Mouse (Mus musculus): ENCODE data around the gene Bmp6. TPM values are rescaled to one million over a fixed set of nuclear protein-coding genes. Genes with fewer than 3 reads are reported as not detected.

Bmp6 gene
- polyA plus RNA-seq, 1 experiment from 2014 or later = 3.9 TPM

DNA sequence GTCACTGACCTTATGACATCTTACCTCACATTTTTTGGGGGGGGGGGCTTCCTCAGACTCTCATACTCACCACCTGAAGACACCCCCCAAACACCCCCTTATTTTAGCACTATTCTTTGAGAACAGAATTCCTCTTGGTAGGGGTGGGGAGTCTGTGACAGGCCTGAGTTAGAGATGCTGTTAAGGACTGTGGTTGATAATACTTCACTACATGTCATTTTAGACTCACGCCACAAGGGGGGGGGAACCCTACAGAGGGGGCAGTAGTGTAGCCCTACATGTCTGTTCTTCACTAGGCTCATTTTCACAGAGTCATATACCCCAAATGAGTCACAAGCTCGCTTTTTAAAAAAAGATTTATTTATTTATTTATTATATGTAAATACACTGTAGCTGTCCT is 1.7 kb upstream of the Bmp6 start:
- Histone ChIP-seq H3K27me3 (peaks cover 49% of the 10 kb centered on the region), H3K4me3 (no peak overlapping the region)
- ATAC-seq (ENCODE audit: insufficient number of reproducible peaks, insufficient read depth, low FRiP score, low TSS enrichment) = no peak

DNA sequence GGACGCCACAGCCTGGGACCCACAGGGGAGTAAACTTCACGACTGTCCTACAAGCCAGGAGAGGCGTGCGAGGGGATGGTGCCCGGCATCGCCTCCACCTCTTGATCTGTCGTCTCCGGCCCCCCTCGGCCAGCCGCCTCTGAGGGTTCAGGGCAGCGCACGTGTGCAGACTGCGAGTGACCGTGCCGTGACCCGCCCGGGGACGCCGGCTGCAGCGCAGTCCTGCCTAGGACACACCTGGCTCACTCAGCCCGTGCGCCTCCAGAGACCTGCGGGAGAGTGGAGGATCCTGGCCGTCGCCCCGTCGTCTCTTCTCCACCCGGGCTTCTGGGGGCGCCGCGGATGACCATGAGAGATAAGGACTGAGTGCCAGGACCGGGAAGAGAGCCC is 519 bp downstream of the Bmp6 start:
- ATAC-seq (ENCODE audit: insufficient number of reproducible peaks, insufficient read depth, low FRiP score, low TSS enrichment) = peak; percentile 53; the same call in 1 of the 2 replicates
- Histone ChIP-seq H3K4me3 (peak overlapping the region; percentile 45), H3K9ac (peak overlapping the region; percentile 48; the same call in 1 of the 2 replicates), H3K4me1 (peaks cover 23% of the 10 kb centered on the region), H3K4me2 (replicated peaks) (peak overlapping the region; percentile 74), H3K27ac (no peak overlapping the region), H3K9me3 (no peaks in the 10 kb centered on the region), H3K36me3 (no peaks in the 10 kb centered on the region), H3K27me3 (peaks cover 65% of the 10 kb centered on the region)
- under 1% methylated on average over 32 of the region's 32 CpGs for WGBS

More for the DNA sequence above, 1.7 kb upstream of the Bmp6 start:
- Histone ChIP-seq H3K9ac (no peak overlapping the region), H3K4me1 (peaks cover 23% of the 10 kb centered on the region), H3K27ac (no peak overlapping the region), H3K36me3 (no peaks in the 10 kb centered on the region), H3K9me3 (peaks cover 5% of the 10 kb centered on the region; the same call in 1 of the 2 replicates), H3K4me2 (replicated peaks) (no peak overlapping the region)
- 58% methylated on average over 2 of the region's 2 CpGs for WGBS

DNA sequence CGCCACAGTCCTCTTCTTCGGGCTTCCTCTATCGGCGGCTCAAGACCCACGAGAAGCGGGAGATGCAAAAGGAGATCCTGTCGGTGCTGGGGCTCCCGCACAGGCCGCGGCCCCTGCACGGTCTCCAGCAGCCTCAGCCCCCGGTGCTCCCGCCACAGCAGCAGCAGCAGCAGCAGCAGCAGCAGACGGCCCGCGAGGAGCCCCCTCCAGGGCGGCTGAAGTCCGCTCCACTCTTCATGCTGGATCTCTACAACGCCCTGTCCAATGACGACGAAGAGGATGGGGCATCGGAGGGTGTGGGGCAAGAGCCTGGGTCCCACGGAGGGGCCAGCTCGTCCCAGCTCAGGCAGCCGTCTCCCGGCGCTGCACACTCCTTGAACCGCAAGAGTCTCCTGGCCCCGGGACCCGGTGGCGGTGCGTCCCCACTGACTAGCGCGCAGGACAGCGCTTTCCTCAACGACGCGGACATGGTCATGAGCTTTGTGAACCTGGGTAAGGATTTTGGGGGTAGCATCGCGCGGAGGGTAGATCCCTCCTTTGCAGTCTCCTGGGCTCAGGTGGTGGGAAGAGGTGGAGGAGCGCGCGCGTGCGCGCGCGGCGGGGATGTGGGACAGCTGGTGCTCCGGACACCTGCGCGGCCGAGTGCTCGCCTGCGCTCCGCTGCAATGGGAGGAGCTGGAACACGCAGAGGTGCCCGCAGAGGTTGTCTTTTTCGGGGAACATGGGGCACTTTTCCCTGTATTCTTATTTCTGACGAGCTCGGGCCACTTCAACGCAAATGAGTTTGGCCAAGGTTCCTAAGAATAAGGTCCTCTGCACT is 1.4 kb downstream of the Bmp6 start:
- peak overlapping the region; percentile 74 for H3K4me2 ChIP-seq (replicated peaks)
- WGBS = under 1% methylated on average over 62 of the region's 63 CpGs
- no peak overlapping the region for H3K27ac ChIP-seq
- peaks cover 65% of the 10 kb centered on the region for H3K27me3 ChIP-seq
- H3K9ac ChIP-seq = peak overlapping the region; percentile 48
- H3K9me3 ChIP-seq = no peaks in the 10 kb centered on the region
- H3K4me1 ChIP-seq = peaks cover 23% of the 10 kb centered on the region
- no peaks in the 10 kb centered on the region for H3K36me3 ChIP-seq
- ATAC-seq (ENCODE audit: insufficient number of reproducible peaks, insufficient read depth, low FRiP score, low TSS enrichment) = no peak
- peak overlapping the region; percentile 45 for H3K4me3 ChIP-seq

DNA sequence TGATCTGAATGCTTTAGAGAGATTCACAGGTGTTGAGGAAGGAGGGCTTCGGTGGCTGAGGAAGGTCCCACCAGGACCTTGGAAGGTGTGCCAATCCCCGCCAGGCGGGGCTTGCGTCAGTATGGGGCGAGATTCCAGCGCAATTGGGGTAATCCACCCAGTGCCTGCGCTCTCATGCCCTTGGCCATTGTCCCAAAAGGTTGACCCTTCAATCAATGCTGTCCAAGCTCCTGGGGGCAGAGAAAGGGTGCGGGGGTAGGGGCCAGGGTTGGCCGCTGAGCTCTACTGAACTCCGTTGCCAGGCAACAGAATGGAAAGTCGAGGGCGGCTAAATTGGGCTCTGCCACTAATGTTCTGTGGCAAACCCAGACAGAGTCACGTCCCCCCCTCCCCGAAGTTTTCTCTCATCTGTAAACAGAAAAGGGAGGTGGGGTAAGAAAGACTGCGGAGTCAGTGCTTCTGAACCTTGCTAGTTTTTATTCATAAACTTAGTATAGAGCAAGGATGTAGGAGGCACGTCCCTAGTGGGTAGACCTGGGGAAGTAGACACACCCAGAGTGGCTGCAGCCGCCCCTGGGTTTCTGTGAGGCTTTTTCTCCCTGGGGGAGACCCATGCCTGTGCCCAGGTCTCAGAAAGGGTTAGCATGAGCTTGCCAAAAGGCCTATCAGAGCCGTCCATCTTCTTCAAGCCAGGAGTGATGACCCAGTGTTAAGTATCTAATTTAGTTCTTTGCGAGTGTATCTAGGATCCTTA is 2.3 kb downstream of the Bmp6 start:
- Histone ChIP-seq H3K27me3 (peaks cover 65% of the 10 kb centered on the region), H3K36me3 (no peaks in the 10 kb centered on the region), H3K9me3 (no peaks in the 10 kb centered on the region), H3K9ac (0 out of 2 replicates have a peak overlapping the region, but pooled peaks have one; percentile 48), H3K4me2 (replicated peaks) (peak overlapping the region; percentile 74), H3K4me3 (peak overlapping the region; percentile 45), H3K4me1 (peaks cover 27% of the 10 kb centered on the region), H3K27ac (no peak overlapping the region)
- ATAC-seq (ENCODE audit: insufficient number of reproducible peaks, insufficient read depth, low FRiP score, low TSS enrichment) = no peak
- 6% methylated on average over 19 of the region's 19 CpGs for WGBS

DNA sequence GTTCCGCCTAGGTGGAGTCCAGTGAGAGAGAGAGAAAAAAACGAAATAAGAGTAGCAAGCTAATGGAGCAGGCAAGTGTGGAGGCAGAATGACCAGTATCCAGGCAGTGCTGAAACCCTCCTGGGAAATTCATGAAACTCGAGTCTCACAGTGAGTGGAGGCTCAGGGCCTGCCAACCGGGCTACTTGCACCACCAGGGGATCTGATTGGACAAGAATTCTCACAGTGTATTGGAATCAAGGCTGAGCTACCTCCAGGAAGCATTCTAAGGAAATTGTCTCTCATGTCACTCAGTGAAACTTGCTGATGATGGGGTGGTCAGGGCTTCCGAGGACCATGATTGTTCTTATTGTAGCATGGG is 2.8 kb downstream of the Bmp6 start:
- Histone ChIP-seq H3K4me2 (replicated peaks) (peak overlapping the region; percentile 74), H3K4me3 (peak overlapping the region; percentile 45; the same call in 1 of the 2 replicates), H3K9me3 (no peaks in the 10 kb centered on the region), H3K27me3 (peaks cover 64% of the 10 kb centered on the region), H3K36me3 (no peaks in the 10 kb centered on the region), H3K4me1 (peaks cover 30% of the 10 kb centered on the region), H3K27ac (no peak overlapping the region), H3K9ac (no peak overlapping the region)
- 20% methylated on average over 5 of the region's 5 CpGs for WGBS
- no peak for ATAC-seq (ENCODE audit: insufficient number of reproducible peaks, insufficient read depth, low FRiP score, low TSS enrichment)

DNA sequence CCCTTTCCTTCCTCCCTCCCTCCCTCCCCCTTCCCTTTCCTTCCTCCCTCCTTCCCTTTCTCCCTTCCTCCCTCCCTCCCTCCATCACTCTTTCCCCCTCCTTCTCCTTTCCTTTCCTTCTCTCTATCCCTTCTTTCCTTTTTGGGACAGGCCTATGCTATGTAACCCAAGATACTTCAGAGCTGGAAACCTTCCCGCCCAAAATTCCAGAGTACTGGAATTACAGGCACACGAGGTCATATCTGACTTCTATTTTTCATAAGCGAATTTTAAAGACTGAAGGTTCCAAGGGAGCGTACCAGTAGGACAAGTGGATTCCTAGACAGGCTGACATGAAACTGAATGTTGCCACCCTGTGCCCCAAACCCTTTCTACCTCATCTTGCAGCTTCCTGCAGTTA is 4.1 kb downstream of the Bmp6 start:
- Histone ChIP-seq H3K9me3 (no peaks in the 10 kb centered on the region), H3K4me3 (no peak overlapping the region), H3K9ac (no peak overlapping the region), H3K27me3 (peaks cover 54% of the 10 kb centered on the region), H3K4me2 (replicated peaks) (no peak overlapping the region), H3K4me1 (peaks cover 30% of the 10 kb centered on the region), H3K36me3 (no peaks in the 10 kb centered on the region), H3K27ac (no peak overlapping the region)
- no peak for ATAC-seq (ENCODE audit: insufficient number of reproducible peaks, insufficient read depth, low FRiP score, low TSS enrichment)
- WGBS = 61% methylated on average over 4 of the region's 4 CpGs

DNA sequence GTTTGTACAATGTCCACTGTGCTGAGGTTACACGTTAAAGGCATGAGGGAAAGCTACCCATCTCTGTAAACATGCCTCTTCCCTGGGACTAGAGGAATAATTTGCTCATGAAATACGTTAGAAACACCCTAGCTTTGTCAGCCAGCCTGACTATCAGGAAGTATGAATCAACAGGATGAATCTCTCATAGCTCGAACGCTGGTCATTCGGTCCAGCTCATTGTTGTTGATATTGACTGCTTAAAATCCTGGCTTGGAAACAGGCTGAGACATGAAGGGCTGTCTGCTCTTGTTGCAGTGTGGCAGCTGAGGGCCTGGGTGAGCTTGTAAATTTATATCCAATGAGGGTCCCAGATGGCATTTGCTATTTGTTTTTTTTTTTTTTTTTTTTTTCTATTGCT is 4.9 kb downstream of the Bmp6 start:
- Histone ChIP-seq H3K4me1 (peaks cover 30% of the 10 kb centered on the region), H3K4me2 (replicated peaks) (no peak overlapping the region), H3K27me3 (peaks cover 48% of the 10 kb centered on the region), H3K9ac (no peak overlapping the region), H3K4me3 (no peak overlapping the region), H3K9me3 (no peaks in the 10 kb centered on the region), H3K36me3 (no peaks in the 10 kb centered on the region), H3K27ac (no peak overlapping the region)
- ATAC-seq (ENCODE audit: insufficient number of reproducible peaks, insufficient read depth, low FRiP score, low TSS enrichment) = no peak
- WGBS = 76% methylated on average over 5 of the region's 5 CpGs

DNA sequence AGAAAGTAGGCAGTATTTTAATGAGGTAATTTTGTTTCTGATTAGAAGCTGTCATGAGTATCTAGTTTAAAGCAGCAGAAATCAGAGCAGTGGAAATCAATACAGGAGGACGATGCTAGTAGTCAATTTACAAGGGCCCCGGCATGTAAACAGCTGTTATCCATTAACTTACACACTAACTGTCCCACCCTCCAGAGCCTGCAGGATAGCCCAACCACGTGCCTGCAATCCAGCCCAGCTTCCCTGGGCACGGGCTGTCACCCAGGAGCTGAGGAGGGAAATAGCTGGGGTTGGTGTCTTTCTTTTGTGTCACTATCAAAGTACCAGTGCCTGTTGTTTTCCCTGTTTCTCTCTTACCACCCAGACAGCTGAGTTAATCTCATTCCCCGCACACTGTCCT is 7.1 kb downstream of the Bmp6 start:
- Histone ChIP-seq H3K9ac (no peak overlapping the region), H3K4me1 (peaks cover 13% of the 10 kb centered on the region; the same call in 1 of the 2 replicates), H3K4me2 (replicated peaks) (no peak overlapping the region), H3K9me3 (no peaks in the 10 kb centered on the region), H3K4me3 (no peak overlapping the region), H3K27ac (no peak overlapping the region), H3K27me3 (peaks cover 28% of the 10 kb centered on the region), H3K36me3 (no peaks in the 10 kb centered on the region)
- WGBS = 12% methylated on average over 5 of the region's 5 CpGs
- no peak for ATAC-seq (ENCODE audit: insufficient number of reproducible peaks, insufficient read depth, low FRiP score, low TSS enrichment)

DNA sequence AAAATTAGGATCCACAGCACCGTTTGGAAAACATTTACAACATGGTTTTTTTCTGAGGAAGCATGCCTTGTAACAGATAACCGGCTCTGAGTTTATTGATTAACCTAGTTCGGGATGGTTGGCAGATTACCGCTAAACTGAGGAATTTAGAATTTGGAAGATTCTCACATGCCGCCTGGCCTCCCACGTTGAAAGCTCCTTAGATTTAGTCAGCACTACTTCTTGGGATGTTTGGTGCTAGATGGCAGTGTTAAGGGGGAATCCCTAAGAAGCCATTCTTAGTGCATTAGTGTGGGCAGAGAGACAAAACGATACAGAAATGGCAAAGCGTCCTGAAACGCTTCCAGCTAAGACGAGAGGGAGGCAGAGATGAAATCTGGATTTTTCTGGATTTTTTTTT is 8.1 kb downstream of the Bmp6 start:
- Histone ChIP-seq H3K9me3 (no peaks in the 10 kb centered on the region), H3K4me3 (no peak overlapping the region), H3K27me3 (peaks cover 18% of the 10 kb centered on the region), H3K4me2 (replicated peaks) (no peak overlapping the region), H3K9ac (no peak overlapping the region), H3K4me1 (0 out of 2 replicates have a peak, but pooled peaks cover 6% of the 10 kb centered on the region), H3K36me3 (no peaks in the 10 kb centered on the region), H3K27ac (no peak overlapping the region)
- no peak for ATAC-seq (ENCODE audit: insufficient number of reproducible peaks, insufficient read depth, low FRiP score, low TSS enrichment)
- WGBS = 76% methylated on average over 10 of the region's 10 CpGs

DNA sequence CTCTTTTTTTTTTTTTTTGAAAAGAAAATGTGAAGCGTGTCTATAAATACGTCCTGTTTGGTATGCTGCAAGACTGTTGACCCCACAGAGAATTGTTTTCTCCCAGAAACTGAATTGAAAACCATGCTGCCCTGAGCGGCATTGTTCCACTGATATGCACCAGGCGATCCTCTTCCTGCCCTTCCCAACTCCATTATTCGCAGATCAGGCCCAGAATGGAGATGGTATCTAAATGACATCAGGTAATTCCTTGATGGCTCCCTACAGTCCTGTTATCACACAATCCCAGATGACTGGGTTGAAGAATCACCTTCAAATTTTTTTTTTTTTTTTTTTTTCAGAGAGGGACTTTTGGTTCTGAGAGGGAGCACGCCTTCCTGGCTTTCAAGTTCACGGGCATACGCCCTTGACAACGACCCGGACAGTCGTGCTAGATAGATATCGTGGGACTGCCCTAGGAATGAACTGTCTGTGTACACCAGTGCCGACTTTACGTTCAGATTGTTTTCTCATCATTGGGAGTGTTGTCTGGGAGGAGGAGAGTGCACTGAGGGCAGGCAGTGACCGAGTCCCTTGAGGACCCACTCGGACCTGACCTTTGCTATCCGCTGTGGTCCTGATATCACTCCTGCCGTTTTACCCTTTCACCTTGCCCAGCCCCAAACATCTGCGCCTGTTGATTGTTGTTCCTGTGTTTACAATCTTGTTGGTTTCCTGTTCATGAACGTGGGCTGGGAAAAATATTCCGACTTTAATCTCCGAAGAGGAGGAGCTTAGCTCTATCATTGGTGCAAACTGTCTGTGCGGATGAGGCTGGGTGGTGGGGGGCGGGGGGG is 8.7 kb downstream of the Bmp6 start:
- Histone ChIP-seq H3K4me1 (0 out of 2 replicates have a peak, but pooled peaks cover 6% of the 10 kb centered on the region), H3K27me3 (peaks cover 12% of the 10 kb centered on the region; the same call in 1 of the 2 replicates), H3K4me2 (replicated peaks) (no peak overlapping the region), H3K36me3 (no peaks in the 10 kb centered on the region), H3K27ac (no peak overlapping the region), H3K9me3 (no peaks in the 10 kb centered on the region), H3K9ac (no peak overlapping the region), H3K4me3 (no peak overlapping the region)
- WGBS = 64% methylated on average over 24 of the region's 24 CpGs
- ATAC-seq (ENCODE audit: insufficient number of reproducible peaks, insufficient read depth, low FRiP score, low TSS enrichment) = no peak

DNA sequence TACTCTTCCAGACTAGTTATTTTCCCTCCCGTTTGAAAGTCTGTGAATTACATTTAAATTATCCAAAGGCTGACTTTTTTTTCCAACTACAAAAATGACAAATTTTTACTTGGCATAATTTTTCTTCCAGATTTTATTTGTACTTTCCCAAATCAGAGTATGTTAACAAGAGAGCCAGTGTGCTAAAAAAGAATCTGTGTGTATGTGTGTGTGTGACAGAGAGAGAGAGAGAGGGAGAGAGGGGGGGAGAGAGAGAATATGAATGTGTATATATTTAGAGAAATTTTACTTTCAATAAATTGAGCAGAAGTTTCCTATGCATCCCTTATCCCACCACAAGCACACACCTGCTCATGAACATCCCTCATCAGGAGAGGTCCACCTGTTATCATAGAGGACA is 9.4 kb downstream of the Bmp6 start:
- Histone ChIP-seq H3K36me3 (no peaks in the 10 kb centered on the region), H3K9me3 (no peaks in the 10 kb centered on the region), H3K27ac (no peak overlapping the region), H3K27me3 (0 out of 2 replicates have a peak, but pooled peaks cover 6% of the 10 kb centered on the region), H3K4me1 (0 out of 2 replicates have a peak, but pooled peaks cover 6% of the 10 kb centered on the region), H3K4me3 (no peak overlapping the region), H3K9ac (no peak overlapping the region), H3K4me2 (replicated peaks) (no peak overlapping the region)
- ATAC-seq (ENCODE audit: insufficient number of reproducible peaks, insufficient read depth, low FRiP score, low TSS enrichment) = no peak
- WGBS = 59% methylated on average over 1 of the region's 1 CpGs
